Mouse (Mus musculus) large intestine, adult 2 months (tissue): ENCODE measurements around the gene Gm20883. TPM values are rescaled to one million over a fixed set of nuclear protein-coding genes. Genes with fewer than 3 reads are reported as not detected.
"Not testable (repeated sequence)": the region's sequence is repeated elsewhere in the genome, so short reads cannot be mapped to it uniquely, and the experiment has no call there.

Experiments
- DNase-seq: peaks from one replicate; pipeline ENCODE4 v3.0.0-alpha.2; 2012; ENCODE audit warnings: low read depth, low spot score
- WGBS: fragments of 180-500 bp; shearing (Covaris S2); methylation state at CpG from one replicate; pipeline ENCODE4 v1.1.7; 2018; 5-methylcytosine and 5-hydroxymethylcytosine counted together
- polyA plus RNA-seq: library from polyadenylated mRNA; depleted of rRNA; stranded (reverse); fragments of >200 nt; gene quantifications from 2 replicates; pipeline ENCODE4 v1.2.3, GENCODE M21; 2012; rRNA removed

The Gm20883 gene
- polyA plus RNA-seq = not detected in 2 replicates

- WGBS = no CpG with 5 or more reads among the region's 6 CpGs
- not testable (repeated sequence) for DNase-seq
These were observed at the start of gene Gm20883 for GRCm38 (mm10) chrY:50607951-50608350. Gene Gm20883 (plus strand): TSS chrY:50608251.
